Mouse (Mus musculus) spleen, postnatal 4 days (tissue): ENCODE results near the gene Lcp2.
"Not testable (repeated sequence)": the region's sequence is repeated elsewhere in the genome, so short reads cannot be mapped to it uniquely, and the experiment has no call there.

Experiments used
- DNase-seq, 2 experiments: peaks; one replicate each; pipeline ENCODE4 v3.0.0; 2022; ENCODE audit warnings: low spot score in 2 of 2

The Lcp2 gene

DNA sequence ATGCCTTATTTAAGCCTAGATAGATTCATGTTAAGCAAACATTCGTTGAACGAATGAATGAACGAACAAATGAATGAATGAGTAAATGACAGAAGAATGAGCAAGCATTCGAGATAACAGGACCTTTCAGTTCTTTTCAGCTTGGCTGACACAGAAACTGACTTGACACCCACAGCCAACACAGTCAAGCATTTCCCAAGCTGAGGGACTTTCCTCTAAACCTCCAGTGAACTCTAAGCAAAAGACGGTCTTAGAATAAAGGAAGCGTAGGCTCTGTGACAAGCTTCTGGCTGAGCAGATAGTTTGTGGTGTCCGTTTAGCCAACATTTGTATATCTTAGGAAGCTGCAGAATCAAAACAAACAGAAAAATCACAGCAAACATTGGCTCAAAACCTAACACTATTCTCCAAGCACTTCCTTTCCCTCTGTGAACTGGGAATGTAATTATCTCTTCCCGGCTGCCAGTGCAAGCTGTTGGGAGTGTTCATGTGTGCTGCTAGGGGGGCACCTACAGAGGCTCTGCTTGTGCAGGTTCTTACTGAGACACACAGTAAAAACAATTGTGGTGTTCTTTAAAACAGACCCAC lies 39.5 kb downstream of the Lcp2 start:
- no peak for DNase-seq

DNA sequence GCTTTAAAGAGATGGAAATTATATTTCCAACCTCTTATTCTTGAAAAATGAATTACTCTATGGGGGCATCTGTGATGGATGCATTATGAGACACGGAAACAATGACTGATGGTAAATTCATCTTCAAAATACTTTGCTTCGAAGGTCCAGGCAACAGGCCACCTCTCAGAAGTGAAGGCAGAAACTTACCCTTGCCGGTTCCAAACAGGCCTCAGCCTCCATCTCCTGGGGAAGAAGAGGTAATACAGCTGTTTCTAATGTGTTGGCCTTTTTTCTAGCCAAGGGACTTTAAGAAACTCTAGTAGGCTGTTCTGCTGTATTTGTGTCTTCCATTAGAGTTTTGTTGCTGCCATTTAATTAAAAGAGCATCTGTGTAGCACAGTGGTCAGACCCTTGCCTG lies 40.3 kb downstream of the Lcp2 start:
- no peak for DNase-seq

DNA sequence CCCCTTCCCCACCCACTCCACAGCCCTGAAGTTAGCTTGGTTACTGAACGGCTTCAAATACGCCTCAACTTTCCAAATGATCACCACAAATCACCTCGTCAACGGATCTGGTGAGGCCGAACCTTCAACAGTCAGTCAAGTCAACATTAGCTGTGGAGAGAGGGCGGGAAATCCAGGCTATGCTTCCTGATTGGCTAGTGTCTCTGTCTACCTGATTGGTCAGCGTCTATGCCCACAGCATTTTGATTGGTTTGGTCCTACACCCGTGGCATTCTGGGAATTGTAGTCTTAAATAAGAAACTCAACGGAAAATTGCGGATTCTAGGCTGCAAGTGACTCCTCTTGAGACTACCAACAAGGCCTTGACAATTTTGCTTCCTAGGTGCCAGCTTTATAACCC lies 51.7 kb downstream of the Lcp2 start, which contains the start of gene 4930469K13Rik:
Gene 4930469K13Rik (minus strand): TSS at position 133 of the 400 bp plus-strand sequence.
- DNase-seq: no peak

DNA sequence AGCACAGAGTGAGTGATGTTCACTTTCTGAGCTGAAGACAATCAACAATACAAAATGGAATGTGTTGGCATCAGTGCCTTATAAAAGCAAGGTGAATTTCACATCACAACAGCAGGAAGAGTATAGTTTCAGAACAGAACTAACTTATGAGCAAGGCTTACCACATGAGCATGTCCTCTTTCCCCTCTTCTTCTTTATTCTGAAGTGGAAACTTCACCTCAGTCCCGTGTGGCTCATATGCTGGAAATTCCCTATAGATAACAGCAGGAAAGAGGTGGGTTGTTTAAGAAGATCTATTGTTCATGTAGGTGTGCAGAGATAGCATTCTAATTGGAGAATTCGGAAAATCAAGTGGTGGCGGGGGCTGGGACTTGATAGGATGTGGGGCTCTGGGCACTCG lies 55.1 kb downstream of the Lcp2 start:
- DNase-seq: no peak

DNA sequence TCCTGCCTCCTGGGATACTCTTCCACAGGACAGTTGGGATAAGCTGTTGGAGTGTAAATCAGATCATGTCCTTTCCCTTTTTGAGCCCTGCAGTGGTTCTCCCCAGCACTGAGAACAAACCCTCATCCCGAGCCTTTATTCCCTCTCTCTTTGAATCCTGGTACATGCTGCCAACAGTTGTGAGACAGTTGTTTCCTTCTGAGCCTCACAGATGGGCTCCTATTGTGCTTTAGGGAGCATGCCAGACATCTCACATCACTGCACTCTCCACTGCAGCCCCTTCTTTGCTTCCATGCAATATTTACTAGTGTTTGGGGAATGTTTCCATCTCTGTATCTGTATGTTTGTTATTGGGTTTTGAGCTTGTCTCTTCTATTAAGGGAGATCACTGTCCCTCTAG lies 58.2 kb downstream of the Lcp2 start:
- no peak for DNase-seq

DNA sequence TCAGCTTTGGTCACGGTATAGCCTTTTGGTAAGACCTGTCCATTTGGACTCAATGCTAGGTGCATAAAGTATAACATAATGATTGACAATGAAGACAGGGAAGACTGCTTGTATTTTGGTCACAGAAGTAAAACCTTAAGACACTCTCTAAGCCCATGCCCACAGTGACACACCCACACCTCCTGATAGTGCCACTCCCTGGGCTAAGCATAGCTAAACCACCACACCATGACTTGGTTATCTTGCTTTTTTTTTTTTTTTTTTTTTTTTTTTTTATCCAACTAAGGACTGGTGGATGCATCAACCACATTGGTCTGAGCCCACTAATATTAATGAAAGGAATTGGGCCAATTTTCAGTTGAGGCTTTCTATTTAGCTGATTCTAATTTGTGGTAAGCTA lies 62.5 kb downstream of the Lcp2 start:
- DNase-seq: no peak

- DNase-seq: no peak
These were observed 65.2 kb downstream of the Lcp2 start for GRCm38 (mm10) chr11:34111940-34112339.

- DNase-seq: no peak
These were observed 66.2 kb downstream of the Lcp2 start for GRCm38 (mm10) chr11:34112781-34113380.

- DNase-seq: no peak
These were observed 67.0 kb downstream of the Lcp2 start for GRCm38 (mm10) chr11:34113760-34114159.

- no peak for DNase-seq
These were observed 69.9 kb downstream of the Lcp2 start for GRCm38 (mm10) chr11:34116572-34117135.

- DNase-seq: no peak
These were observed 70.9 kb downstream of the Lcp2 start for GRCm38 (mm10) chr11:34117581-34117980.

GRCm38 (mm10) chr11:34118319-34118718 lies 71.6 kb downstream of the Lcp2 start:
- DNase-seq: no peak

DNA sequence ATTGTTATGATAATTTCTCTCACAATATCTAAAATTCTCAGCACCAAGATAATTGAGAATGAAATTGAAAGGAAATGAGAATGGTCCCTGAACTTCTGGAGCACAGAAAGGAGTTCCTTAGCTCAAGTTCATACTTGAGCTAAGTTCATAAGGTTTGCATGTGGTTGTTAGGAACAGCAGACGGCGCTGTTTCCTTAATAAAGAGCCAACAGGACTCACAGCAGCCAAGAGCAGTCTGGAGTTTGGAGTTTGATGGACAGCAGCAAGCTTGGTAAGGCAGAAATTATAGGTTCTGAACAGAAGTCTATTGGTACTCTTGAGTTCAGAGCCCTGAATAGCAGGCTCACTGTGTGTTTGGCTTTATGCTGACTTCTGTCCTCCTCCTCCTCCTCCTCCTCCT lies 76.4 kb downstream of the Lcp2 start:
- DNase-seq: no peak

DNA sequence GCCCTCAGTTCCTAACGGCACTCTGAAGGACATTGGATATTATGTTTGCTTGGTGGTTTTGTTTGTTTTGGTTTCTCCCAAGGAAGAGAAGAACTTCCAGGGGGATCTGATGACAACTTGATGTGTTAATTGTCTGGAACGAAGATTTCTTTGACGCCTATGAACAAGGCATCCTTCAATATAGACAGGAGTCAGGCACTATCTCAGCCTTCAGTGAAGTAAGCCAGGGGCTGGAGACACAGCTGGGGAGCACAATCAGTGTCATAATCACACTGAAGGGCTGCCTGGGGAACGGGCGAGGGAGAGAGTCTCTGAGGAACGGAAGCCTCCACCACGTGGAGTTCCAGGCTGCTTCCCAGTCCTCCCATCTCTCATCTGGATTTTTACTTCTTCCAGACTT lies 78.1 kb downstream of the Lcp2 start:
- no peak for DNase-seq

DNA sequence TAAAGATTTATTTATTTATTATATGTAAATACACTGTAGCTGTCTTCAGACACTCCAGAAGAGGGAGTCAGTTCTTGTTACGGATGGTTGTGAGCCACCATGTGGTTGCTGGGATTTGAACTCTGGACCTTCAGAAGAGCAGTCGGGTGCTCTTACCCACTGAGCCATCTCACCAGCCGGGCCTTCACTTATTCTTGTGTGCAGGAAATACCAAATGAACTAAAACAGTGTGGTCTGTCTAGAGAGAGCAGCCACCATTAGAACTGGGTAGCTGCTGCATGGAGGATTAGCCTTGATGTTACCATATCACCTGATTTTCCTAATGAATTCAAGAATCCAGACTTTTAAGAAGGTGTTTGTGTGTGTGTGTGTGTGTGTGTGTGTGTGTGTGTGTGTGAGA lies 79.0 kb downstream of the Lcp2 start:
- not testable (repeated sequence) for DNase-seq

DNA sequence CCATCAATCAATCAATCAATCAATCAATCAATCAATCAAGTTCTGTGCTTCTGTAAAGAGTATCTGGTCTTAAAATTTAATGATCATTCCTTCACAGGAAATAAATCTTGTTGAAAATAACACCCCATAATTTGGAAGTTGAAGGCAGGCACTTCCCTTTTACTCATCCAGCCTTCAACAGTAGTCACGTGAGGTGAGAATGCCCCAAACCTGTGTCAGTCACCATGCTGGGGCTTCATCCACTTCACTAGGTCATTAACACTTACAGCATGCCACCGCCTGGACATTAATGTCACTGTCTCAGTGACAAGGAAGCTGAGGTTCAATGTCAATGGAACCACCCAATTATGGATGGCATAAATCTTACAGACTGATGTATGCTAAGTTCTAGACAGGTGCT lies 81.7 kb downstream of the Lcp2 start:
- no peak for DNase-seq

GRCm38 (mm10) chr11:34139296-34139695 lies 92.6 kb downstream of the Lcp2 start:
- DNase-seq: no peak
